ENCODE assay signal across 14 mouse cellular contexts in the genomic region with DNA sequence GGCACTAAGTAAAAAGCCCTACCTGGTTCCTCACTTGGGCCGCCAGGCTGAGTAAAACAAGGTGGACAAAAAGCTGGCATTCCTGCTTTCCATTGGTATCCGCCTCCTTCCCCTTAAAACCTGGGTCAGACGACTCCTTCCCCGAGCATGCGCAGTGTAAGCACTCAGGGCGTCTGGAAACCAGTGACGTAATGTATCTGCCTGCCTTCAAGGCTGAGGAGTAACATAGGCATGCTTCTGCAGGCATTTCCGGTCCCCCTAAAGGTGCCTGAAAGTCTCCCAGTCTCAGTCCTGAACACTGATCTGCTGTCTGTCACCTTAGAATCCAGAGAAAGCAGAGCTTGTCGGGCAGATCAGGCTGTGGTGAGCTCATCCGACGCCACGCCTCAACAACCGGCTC.
DNase-seq lines count a peak whose midpoint lies in the region; ATAC-seq and TF ChIP-seq lines count a peak whose summit lies in the region.
"Had no signal": no experiment of that assay in that cellular context is flagged by ENCODE, and none has a peak within 500 bp of the region (broad histone marks: within the 10 kb centered on the region; RNA-seq: fewer than 3 reads in every experiment).

No protein-coding gene starts in this region.

- WGBS in kidney, postnatal 0 days, result 49% methylated on average over 13 of the region's 13 CpGs
- 51% methylated on average over 13 of the region's 13 CpGs for WGBS in embryonic facial prominence, embryonic 11.5 days
- 50% methylated on average over 13 of the region's 13 CpGs for WGBS in limb, embryonic 11.5 days

- H3K9me3 ChIP-seq in kidney, postnatal 0 days (replicated peaks; ENCODE audit: low read length), result no peaks in the 10 kb centered on the region
- H3K9me3 ChIP-seq in embryonic facial prominence, embryonic 11.5 days (replicated peaks; ENCODE audit: control insufficient read depth, low read length), result no peaks in the 10 kb centered on the region
- H3K9me3 ChIP-seq in limb, embryonic 11.5 days (ENCODE audit: control insufficient read depth, low read length), result no peaks in the 10 kb centered on the region
- H3K9me3 ChIP-seq: hindbrain, embryonic 12.5 days had no signal

- no peak for TF ChIP-seq CTCF in kidney, postnatal 0 days (IDR thresholded peaks at IDR 0.05; ENCODE audit: low read depth)

- H3K9ac ChIP-seq in kidney, postnatal 0 days (ENCODE audit: low read depth, low read length), result no peak overlapping the region
- no peak overlapping the region for H3K9ac ChIP-seq in embryonic facial prominence, embryonic 11.5 days (replicated peaks; ENCODE audit: low read length)
- no peak overlapping the region for H3K9ac ChIP-seq in limb, embryonic 11.5 days (ENCODE audit: low read length)
- H3K9ac ChIP-seq: hindbrain, embryonic 12.5 days; liver, postnatal 0 days had no signal

- no peaks in the 10 kb centered on the region for H3K36me3 ChIP-seq in kidney, postnatal 0 days (ENCODE audit: insufficient read depth, low read length)
- H3K36me3 ChIP-seq in embryonic facial prominence, embryonic 11.5 days (replicated peaks; ENCODE audit: control insufficient read depth, insufficient read depth, low read depth, low read length), result no peaks in the 10 kb centered on the region
- H3K36me3 ChIP-seq in limb, embryonic 11.5 days (ENCODE audit: control insufficient read depth, insufficient read depth, low read length), result no peaks in the 10 kb centered on the region
- H3K36me3 ChIP-seq: hindbrain, embryonic 12.5 days had no signal

- no peak overlapping the region for H3K4me3 ChIP-seq in kidney, postnatal 0 days (replicated peaks; ENCODE audit: low read depth, low read length)
- no peak overlapping the region for H3K4me3 ChIP-seq in embryonic facial prominence, embryonic 11.5 days (ENCODE audit: low read depth, low read length)
- H3K4me3 ChIP-seq in limb, embryonic 11.5 days (ENCODE audit: low read depth, low read length), result no peak overlapping the region
- H3K4me3 ChIP-seq: hindbrain, embryonic 12.5 days; myocyte had no signal

- peaks cover 17% of the 10 kb centered on the region; the same call in 1 of the 2 replicates for H3K4me1 ChIP-seq in kidney, postnatal 0 days (replicated peaks; ENCODE audit: insufficient read depth, low read length)
- H3K4me1 ChIP-seq in embryonic facial prominence, embryonic 11.5 days (ENCODE audit: control insufficient read depth, insufficient read depth, low read length), result peaks cover 5% of the 10 kb centered on the region
- H3K4me1 ChIP-seq in limb, embryonic 11.5 days (ENCODE audit: control insufficient read depth, insufficient read depth, low read length), result peaks cover 24% of the 10 kb centered on the region

- no peak overlapping the region for H3K27ac ChIP-seq in kidney, postnatal 0 days
- H3K27ac ChIP-seq in embryonic facial prominence, embryonic 11.5 days (replicated peaks; ENCODE audit: low read depth, low read length), result no peak overlapping the region
- no peak overlapping the region for H3K27ac ChIP-seq in limb, embryonic 11.5 days (replicated peaks; ENCODE audit: low read depth, low read length)
- H3K27ac ChIP-seq: hindbrain, embryonic 12.5 days had no signal

- ATAC-seq in kidney, postnatal 0 days (replicated peaks; ENCODE audit: low FRiP score, low read depth), result no peak
- ATAC-seq in embryonic facial prominence, embryonic 11.5 days (replicated peaks; ENCODE audit: insufficient number of reproducible peaks, low FRiP score, low TSS enrichment, low read depth), result 0 out of 2 replicates have a peak, but pooled peaks have one; percentile 19
- ATAC-seq in limb, embryonic 11.5 days (ENCODE audit: insufficient number of reproducible peaks, low FRiP score, low TSS enrichment, low read depth), result no peak
- ATAC-seq in frontal cortex, adult (ENCODE audit: low TSS enrichment), result no peak
- ATAC-seq: forebrain, embryonic 16.5 days; liver, postnatal 0 days had no signal

- DNase-seq in kidney, postnatal 0 days (ENCODE audit: low spot score), result peak; percentile 51
- no peak for DNase-seq in kidney, postnatal 36 days
- DNase-seq in embryonic facial prominence, embryonic 11.5 days (ENCODE audit: low spot score), result peak; percentile 72
- peak; percentile 60 for DNase-seq in limb, embryonic 11.5 days (ENCODE audit: low spot score)
- DNase-seq in testis, postnatal 14 days (ENCODE audit: low spot score), result peak; percentile 58
- DNase-seq in right cerebral cortex, adult 2 months (ENCODE audit: low spot score in 2 of 2), result no peak
- DNase-seq: cerebellum, postnatal 36 days; layer of hippocampus, postnatal 36 days; liver, postnatal 0 days; thymus, postnatal 25 days had no signal

- H3K4me2 ChIP-seq in kidney, postnatal 0 days (ENCODE audit: low read length), result no peak overlapping the region
- no peak overlapping the region for H3K4me2 ChIP-seq in embryonic facial prominence, embryonic 11.5 days (ENCODE audit: low read depth, low read length)
- H3K4me2 ChIP-seq in limb, embryonic 11.5 days (ENCODE audit: low read depth, severe bottlenecking), result no peak overlapping the region
- H3K4me2 ChIP-seq: hindbrain, embryonic 12.5 days had no signal

- H3K27me3 ChIP-seq in kidney, postnatal 0 days (ENCODE audit: insufficient read depth, low read length), result no peaks in the 10 kb centered on the region
- no peaks in the 10 kb centered on the region for H3K27me3 ChIP-seq in embryonic facial prominence, embryonic 11.5 days (ENCODE audit: control insufficient read depth, insufficient read depth, low read length)
- no peaks in the 10 kb centered on the region for H3K27me3 ChIP-seq in limb, embryonic 11.5 days (ENCODE audit: control insufficient read depth, insufficient read depth, low read length)
- H3K27me3 ChIP-seq: hindbrain, embryonic 12.5 days had no signal

Comparison
In these comparisons a context has a peak if more than half of its experiments do, and no peak if none do; other contexts are left out.
1. DNase-seq: peak in kidney, postnatal 0 days (single experiment), embryonic facial prominence, embryonic 11.5 days (single experiment), limb, embryonic 11.5 days (single experiment) and testis, postnatal 14 days (single experiment); none in kidney, postnatal 36 days (0 of 2) and right cerebral cortex, adult 2 months (0 of 2).